Mouse (Mus musculus) stomach, postnatal 0 days (tissue): ENCODE results near the gene 4930562C15Rik.

Experiments used
- CTCF ChIP-seq: IDR thresholded peaks from 2 replicates; pipeline ENCODE4 v1.5.1; 2016; ENCODE audit warnings: antibody characterized with exemption, low read depth, mild to moderate bottlenecking, moderate library complexity
- EP300 ChIP-seq: optimal IDR thresholded peaks from 2 replicates; pipeline ENCODE3; 2016; ENCODE audit warnings: antibody characterized with exemption

GRCm38 (mm10) chr16:4848090-4848489 is 12.9 kb downstream of the 4930562C15Rik start:
- TF ChIP-seq CTCF (no peak), EP300 (no peak)
